Mouse (Mus musculus): ENCODE measurements around the gene Rprm. TPM values are rescaled to one million over a fixed set of nuclear protein-coding genes. Genes with fewer than 3 reads are reported as not detected.
A peak's percentile ranks its signal among the peaks of the same experiment; 100 is the strongest.

Rprm gene
- polyA plus RNA-seq, 1 experiment = not detected

DNA sequence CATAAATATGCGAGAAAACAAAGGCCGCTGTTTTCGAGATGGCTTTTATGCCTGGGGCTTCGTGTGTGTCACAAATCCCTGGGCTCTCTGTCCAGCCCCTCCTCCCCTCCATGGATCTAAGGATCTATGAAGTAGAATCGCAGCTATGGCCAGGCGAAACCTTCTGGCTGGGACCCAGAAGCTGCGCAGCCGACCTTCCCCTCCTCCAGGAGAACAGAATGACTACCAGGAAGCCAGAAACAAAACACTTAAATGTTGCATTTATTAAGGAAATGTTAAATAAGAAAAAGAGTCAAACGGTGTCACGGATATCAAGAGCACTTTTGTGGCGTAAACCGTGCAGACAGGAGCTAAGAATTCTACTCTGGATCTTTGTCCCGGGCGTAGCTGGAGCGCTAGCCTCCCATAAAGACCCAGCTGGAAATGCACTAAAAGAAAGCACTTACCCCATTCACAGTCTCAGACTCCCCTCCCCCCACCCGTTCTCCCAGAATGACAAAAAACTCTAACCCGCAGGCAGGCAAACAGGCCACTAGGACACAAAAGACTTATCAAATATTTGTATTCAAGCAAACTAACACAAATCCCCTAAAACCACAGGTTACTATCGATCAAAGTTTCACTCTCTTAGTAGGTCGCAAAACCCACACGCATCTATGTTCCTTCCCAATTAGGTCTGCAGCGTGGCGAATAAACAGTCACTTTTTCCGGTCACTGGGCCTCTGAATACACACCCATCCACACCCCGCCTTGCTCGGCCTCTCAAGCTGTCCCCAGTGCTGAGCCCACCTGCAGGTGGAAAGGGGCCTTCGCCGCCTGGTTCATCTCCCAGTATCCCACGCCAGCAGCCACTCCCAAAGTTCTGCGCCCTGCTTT, 1.3 kb downstream of the Rprm start:
- H3K27ac ChIP-seq (ENCODE audit: insufficient read depth, low read depth, low read length) = no peak overlapping the region
- H3K4me1 ChIP-seq (ENCODE audit: control insufficient read depth, insufficient read depth, low read length) = 0 out of 2 replicates have a peak, but pooled peaks cover 2% of the 10 kb centered on the region
- H3K4me3 ChIP-seq (ENCODE audit: insufficient read depth, low read length) = peak overlapping the region; percentile 57
- no peak for TF ChIP-seq CTCF (IDR thresholded peaks at IDR 0.05; ENCODE audit: low read depth, low read length)
- TF ChIP-seq POLR2A (IDR thresholded peaks at IDR 0.05; ENCODE audit: borderline replicate concordance, low read depth, low read length) = no peak

DNA sequence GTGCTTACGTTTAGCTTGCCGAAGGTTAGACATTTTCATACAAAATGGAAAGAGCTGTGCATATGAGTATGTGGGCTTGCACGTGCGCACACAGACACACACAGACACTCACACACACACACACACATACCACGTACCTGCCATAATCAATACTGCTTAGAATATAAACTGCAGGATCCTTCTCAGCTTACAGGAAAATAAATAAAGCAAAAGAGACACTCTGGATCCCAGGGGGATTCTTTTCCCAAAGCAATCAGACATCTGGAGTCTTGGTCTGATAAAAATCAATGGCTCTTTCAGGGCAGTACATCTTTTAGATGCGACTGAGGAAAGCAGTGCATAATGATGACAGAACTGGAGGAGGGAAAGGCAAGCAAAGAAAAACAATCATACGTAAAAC, 6.4 kb downstream of the Rprm start:
- no peaks in the 10 kb centered on the region for H3K4me1 ChIP-seq (ENCODE audit: control insufficient read depth, insufficient read depth, low read length)
- no peak overlapping the region for H3K4me3 ChIP-seq (ENCODE audit: insufficient read depth, low read length)
- H3K27ac ChIP-seq (ENCODE audit: insufficient read depth, low read depth, low read length) = no peak overlapping the region
- TF ChIP-seq CTCF (IDR thresholded peaks at IDR 0.05; ENCODE audit: low read depth, low read length) = no peak
- no peak for TF ChIP-seq POLR2A (IDR thresholded peaks at IDR 0.05; ENCODE audit: borderline replicate concordance, low read depth, low read length)

DNA sequence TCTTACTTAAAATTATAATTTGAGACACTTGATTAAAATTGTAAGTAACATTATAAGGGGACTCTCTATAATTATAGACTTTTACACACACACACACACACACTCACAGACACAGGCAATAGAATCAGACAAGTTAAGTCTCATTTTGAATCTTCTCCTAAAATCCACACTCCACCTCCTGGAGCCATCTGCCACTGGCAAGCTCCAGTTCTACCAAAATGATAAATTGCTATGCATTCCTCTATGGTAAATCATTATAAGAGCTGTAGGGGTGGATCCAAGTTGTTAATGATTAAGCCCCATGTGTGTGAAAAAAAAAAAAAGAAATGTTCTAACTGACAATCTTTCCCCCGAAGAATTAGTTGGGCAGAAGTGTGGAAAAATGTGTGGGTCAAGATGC, 13.8 kb downstream of the Rprm start:
- TF ChIP-seq POLR2A (IDR thresholded peaks at IDR 0.05; ENCODE audit: borderline replicate concordance, low read depth, low read length) (no peak), CTCF (IDR thresholded peaks at IDR 0.05; ENCODE audit: low read depth, low read length) (no peak)
- Histone ChIP-seq H3K4me3 (ENCODE audit: insufficient read depth, low read length) (no peak overlapping the region), H3K4me1 (ENCODE audit: control insufficient read depth, insufficient read depth, low read length) (no peaks in the 10 kb centered on the region), H3K27ac (ENCODE audit: insufficient read depth, low read depth, low read length) (no peak overlapping the region)

DNA sequence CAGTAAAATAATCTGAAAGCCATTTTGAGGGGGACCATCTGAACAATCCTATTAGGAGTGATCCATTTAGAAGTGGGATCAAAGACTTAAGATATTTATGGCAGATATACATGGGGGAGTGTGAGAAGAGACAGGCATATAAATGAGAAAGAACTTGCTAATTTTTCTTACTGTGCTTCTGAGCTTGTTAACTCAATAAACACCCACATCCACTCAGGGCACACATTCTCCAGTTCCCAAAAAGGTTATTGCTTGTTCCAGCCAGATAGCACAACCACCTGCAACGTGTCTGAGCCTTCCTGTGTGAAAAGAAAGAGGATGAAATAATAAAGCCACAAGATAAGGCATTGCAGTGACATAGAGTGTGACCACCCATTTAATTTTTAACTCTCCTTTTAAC, 22.9 kb downstream of the Rprm start:
- H3K4me3 ChIP-seq (ENCODE audit: insufficient read depth, low read length) = no peak overlapping the region
- no peak overlapping the region for H3K27ac ChIP-seq (ENCODE audit: insufficient read depth, low read depth, low read length)
- H3K4me1 ChIP-seq (ENCODE audit: control insufficient read depth, insufficient read depth, low read length) = no peaks in the 10 kb centered on the region
- TF ChIP-seq POLR2A (IDR thresholded peaks at IDR 0.05; ENCODE audit: borderline replicate concordance, low read depth, low read length) (no peak), CTCF (IDR thresholded peaks at IDR 0.05; ENCODE audit: low read depth, low read length) (no peak)

DNA sequence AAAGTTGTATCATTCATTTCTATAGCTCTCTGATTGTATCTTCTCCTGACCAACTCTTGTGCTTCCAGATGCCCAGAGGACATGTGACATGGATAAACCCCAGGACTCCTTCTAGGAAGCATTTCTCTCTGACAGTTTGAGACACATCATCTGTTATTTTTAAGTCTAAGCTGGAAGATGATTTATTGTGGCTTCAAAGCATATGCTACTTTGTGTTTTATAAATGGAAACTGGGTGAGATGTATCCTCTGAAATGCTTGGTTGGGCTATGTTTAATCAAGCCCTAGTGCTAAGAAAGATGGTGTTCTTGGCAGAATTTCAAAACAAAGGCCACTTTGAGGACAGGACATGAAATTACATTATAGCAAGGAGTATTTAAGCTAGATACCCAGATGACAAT, 24.3 kb downstream of the Rprm start:
- TF ChIP-seq POLR2A (IDR thresholded peaks at IDR 0.05; ENCODE audit: borderline replicate concordance, low read depth, low read length) (no peak), CTCF (IDR thresholded peaks at IDR 0.05; ENCODE audit: low read depth, low read length) (no peak)
- Histone ChIP-seq H3K4me1 (ENCODE audit: control insufficient read depth, insufficient read depth, low read length) (no peaks in the 10 kb centered on the region), H3K27ac (ENCODE audit: insufficient read depth, low read depth, low read length) (no peak overlapping the region), H3K4me3 (ENCODE audit: insufficient read depth, low read length) (no peak overlapping the region)
